Mouse (Mus musculus) brain, embryonic 14.5 days (tissue): ENCODE measurements around the gene Smtnl1.

Experiments
- CTCF ChIP-seq: fragments of 200-500 bp; IDR thresholded peaks from 2 replicates; pipeline ENCODE4 v1.5.1; 2012; ENCODE audit warnings: inconsistent platforms, mild to moderate bottlenecking, moderate library complexity, borderline replicate concordance; ENCODE audit not compliant: insufficient read depth, insufficient read length; ENCODE audit errors: extremely low read depth
- POLR2A ChIP-seq: fragments of 200-500 bp; IDR thresholded peaks from 2 replicates; pipeline ENCODE4 v1.6.1; 2012; ENCODE audit warnings: mild to moderate bottlenecking, inconsistent platforms, borderline replicate concordance; ENCODE audit not compliant: poor library complexity, insufficient read depth, insufficient read length, severe bottlenecking; ENCODE audit errors: extremely low read depth

DNA sequence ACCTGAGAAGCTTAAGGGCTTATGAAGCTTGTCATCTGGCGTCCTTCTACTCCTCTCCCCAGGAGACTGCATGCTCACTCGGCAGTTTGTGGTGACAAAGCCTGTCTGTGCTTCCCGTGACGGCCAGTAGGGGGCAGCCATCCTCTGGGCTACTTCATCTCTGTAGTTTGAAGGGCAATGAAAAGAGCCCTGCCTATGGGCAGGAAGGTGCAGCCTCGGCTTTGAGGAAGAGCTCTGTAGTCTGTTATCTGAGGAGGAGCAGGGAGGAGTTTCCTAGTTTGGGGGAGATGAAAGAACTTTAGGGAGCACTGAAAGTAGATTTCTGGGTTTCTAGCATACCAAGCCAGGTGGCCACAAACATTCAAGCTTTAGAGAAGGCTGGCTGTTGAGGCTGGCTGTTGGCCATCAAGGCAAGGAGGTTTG lies 46.1 kb upstream of the Smtnl1 start:
- peak; percentile 80 for TF ChIP-seq CTCF
- TF ChIP-seq POLR2A = no peak
